Mouse (Mus musculus) thymus, postnatal 25 days (tissue): ENCODE measurements around the gene BC030499.
A peak's percentile ranks its signal among the peaks of the same experiment; 100 is the strongest.

Experiments
- DNase-seq: peaks from one replicate; pipeline ENCODE4 v3.0.0; 2022

BC030499 gene

GRCm38 (mm10) chr11:78290654-78291053 lies at the start of gene BC030499:
BC030499 (plus strand) TSS chr11:78290841.
- DNase-seq: no peak

DNA sequence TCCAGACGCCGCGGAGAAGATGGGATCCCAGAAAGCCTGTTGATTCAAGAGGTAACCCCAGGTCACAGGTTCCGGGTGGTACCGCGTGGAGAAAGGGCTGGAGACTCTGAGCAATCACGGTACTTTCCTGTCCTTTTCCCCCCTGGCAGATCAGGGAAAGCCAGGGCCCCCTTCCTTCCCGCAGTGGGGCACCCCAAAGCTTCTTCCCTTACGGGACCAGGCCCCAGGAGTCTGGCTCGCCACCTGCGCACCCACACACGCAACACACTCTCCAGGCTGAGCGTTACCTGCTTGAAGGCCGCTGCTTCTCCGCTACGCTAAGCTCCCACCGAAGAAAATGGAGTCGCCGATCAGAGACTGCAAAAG lies 45.4 kb upstream of the BC030499 start:
- no peak for DNase-seq

- peak; percentile 88 for DNase-seq
These were observed 44.9 kb upstream of the BC030499 start, which contains the start of the genes Sdf2 and Supt6 for GRCm38 (mm10) chr11:78245627-78246317. Sdf2 (plus strand) TSS chr11:78245746. Supt6 (minus strand) TSS chr11:78245987.

DNA sequence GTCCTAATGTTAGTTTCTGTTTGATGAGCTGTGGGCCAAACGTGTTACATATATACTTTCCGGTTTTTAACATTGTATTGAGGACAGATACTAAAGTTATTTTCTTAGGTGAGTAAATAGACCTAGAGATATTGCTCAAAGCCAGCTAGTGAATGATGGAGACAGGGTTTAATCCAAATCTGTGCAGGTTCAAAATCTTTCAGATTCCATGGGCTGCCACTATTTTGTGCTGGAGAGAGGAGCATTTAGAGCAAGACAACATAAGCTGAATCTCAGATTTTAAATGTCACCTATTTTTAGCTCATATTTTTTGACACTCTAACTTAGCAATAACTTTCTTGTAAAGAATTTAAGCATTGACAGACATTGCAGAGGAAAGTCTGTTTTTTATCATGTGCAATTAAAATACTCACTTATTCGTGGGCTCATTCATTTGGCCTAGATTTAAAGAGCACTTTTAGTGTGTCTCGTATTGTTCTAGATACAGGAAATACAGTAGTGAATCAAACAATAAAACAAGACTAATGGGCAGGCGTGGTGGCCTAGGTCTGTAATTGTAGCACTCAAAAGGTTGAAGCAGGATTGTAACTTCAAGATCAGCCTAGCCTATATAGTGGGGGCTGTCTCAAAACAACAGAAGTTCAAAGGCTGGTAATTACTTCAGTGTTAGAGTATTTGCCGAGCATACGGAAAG lies 44.2 kb upstream of the BC030499 start:
- DNase-seq: no peak

DNA sequence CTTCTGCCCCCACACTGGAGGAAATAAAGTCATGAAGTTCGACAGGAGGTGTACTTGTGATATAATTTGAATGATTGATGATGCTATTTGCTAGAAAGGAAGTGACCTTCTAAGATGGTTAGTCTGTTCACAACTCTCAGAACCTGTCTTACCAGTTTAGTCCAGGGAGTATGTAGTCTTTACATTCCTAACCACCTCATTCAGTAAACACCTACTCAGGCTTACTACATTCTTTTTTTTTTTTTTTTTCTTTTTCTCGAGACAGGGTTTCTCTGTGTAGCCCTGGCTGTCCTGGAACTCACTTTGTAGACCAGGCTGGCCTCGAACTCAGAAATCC lies 43.7 kb upstream of the BC030499 start:
- no peak for DNase-seq

GRCm38 (mm10) chr11:78247727-78248140 lies 42.9 kb upstream of the BC030499 start:
- DNase-seq: no peak

- no peak for DNase-seq
These were observed 34.0 kb upstream of the BC030499 start for GRCm38 (mm10) chr11:78256618-78257017.

GRCm38 (mm10) chr11:78260489-78261258 lies 30.0 kb upstream of the BC030499 start:
- DNase-seq: no peak

DNA sequence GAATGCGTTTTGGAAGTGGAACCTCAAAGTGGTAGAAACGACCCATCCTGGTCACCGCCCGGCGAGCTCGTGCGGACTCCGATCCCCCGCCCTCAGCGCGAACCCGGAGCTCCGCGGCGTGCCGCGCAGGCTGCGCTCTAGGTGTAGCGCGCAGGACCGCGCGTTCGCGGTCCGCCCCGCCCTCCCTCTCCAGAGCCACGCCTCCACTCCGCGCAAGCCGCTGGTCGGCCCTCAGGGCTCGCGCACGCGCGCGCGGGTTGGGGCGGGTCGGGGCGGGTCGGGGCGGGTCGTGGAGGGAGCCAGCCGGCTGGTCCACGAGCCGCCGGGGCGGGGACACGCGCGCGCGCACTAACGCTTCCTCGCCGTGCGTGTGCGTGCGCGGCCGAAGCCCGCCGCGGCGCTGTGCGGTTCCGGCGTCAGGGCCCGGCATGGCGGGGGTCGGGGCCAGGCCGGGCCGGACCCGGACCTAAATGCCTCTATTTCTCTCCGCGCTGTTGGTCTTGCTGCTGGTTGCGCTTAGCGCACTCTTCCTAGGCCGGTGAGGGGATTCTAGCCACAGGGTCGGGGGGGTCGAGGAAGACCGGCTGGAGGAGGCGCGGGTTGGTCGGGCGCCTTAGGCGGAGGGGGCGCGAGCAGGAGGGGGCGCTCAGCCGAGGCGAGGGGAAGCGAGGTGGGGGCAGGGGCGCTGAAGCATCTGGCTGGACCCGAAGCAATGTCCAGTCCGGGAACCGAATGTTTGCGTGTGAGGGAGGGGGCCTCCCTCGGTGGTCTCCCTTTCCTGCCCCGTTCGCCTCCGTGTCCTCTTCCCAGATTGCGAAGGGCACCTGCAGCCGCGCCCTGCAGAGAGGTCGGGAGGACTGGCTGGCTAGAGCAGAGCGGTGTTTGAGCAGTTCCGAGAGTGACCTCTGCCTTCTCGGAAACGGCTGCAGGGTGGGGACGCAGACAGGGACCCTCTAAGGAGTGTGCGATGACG lies 29.0 kb upstream of the BC030499 start, which contains the start of gene 2610507B11Rik:
2610507B11Rik (plus strand) TSS at position 373 of the 973 bp plus-strand sequence.
- peak; percentile 94 for DNase-seq

- peak; percentile 58 for DNase-seq
These were observed 28.1 kb upstream of the BC030499 start for GRCm38 (mm10) chr11:78262550-78262949.

GRCm38 (mm10) chr11:78265571-78265970 lies 25.1 kb upstream of the BC030499 start:
- no peak for DNase-seq

DNA sequence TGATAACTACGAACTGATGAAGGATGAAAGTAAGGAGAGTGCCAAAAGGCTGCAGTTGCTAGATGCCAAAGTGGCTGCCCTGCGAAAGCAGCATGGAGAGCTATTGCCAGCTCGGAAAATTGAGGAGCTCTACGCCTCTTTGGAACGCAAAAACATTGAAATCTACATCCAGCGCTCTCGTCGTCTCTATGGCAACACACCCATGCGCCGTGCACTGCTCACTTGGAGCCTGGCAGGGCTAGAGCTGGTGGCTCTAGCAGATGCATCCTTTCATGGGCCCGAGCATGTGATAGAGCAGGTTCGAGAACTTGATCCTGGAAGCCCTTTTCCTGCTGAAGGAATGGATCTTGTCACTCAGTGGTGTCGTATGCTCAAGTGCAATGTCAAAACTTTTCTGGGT lies 18.7 kb upstream of the BC030499 start:
- no peak for DNase-seq

DNA sequence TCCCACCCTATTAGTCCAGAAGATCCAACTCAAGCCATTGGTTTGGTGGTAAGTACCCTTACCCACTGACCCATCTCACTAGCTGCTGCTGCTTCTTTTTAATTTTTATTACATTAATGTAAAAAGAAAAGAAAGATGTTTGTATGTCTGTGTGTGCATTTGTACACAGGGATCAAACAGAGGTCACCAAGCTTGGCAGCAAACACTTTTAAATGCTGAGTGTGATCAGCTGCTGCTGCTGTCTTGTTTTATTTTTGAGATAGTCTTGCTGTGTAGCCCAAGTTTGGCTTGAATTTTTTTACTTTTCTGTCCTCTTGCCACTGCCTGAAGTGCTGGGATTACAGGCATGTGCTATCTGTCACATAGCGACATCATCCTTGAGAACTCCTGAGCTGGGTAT lies 15.0 kb upstream of the BC030499 start:
- DNase-seq: no peak

DNA sequence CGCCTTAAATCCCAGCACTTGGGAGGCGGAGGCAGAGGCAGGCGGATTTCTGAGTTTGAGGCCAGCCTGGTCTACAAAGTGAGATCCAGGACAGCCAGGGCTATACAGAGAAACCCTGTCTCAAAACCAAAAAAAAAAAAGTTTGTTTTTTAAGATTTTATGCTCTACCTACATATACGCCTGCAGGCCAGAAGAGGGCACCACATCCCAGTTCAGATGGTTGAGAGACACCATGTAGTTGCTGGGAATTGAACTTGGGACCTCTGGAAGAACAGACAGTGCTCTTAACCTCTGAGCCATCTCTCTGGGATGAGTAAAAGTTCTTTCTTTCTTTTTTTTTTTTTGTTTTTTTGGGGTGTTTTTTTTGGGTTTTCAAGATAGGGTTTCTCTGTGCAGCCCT lies 14.5 kb upstream of the BC030499 start:
- peak; percentile 28 for DNase-seq

DNA sequence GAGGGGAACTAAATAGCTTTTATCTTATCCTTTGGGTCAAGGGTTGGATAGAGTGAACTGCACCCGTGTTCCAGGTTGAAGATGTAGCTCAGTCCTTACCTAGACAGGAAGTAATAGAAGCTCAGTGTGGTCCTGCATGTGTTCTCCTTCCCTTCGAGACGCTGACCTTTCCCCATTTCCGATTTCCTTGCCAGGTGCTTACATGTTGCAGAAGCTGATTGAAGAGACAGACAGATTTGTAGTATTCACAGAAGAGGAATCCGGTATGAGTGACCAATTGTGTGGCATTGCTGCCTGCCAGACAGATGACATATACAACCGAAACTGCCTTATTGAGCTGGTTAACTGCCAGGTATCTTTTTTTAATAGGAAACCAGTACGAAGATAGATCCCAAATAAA lies 11.8 kb upstream of the BC030499 start:
- no peak for DNase-seq

GRCm38 (mm10) chr11:78279586-78279985 lies 11.1 kb upstream of the BC030499 start:
- DNase-seq: no peak

GRCm38 (mm10) chr11:78289146-78289763 lies 1.4 kb upstream of the BC030499 start:
- DNase-seq: no peak

DNA sequence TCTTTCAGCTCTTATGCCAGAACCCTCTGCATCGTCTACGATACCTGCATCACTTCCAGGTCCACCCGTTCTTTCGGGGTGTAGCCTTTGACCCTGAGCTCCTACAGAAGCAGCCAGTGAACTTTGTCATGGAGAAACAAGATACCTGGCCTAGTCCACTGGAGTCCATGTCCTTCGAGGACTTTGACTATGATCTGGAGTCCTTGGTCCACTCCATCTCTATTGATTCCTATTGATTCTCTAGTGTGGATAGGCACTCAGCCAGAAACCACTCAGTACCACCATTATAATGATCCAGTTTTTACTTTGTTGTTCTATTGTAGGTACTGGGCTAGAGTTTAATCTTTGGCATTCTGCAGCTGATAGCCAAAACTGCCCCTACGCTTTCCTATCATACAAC lies 3.9 kb downstream of the BC030499 start:
- no peak for DNase-seq

GRCm38 (mm10) chr11:78300917-78301316 lies 10.3 kb downstream of the BC030499 start:
- DNase-seq: no peak

- DNase-seq: peak; percentile 92
These were observed 10.9 kb downstream of the BC030499 start, which contains the start of gene Spag5 for GRCm38 (mm10) chr11:78301357-78302084. Spag5 (plus strand) TSS chr11:78301529.

DNA sequence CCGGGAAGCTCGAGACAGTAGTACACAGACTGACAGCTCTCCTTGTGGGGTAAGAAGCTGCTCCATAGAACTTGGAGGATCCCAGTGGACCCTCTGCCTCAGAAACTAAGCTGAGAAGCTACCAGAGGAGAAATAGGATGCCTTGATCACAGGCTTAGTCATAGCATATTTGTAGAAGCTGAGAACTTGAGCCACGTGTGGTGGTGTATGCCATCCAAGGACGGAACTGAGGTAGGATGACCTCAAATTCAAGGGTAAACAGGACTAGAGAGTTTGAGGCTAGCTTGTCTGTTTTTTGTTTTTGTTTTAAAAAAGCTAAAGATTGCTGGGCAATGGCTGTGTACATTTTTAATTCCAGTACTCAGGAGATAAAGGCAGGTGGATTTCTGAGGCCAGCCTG lies 14.6 kb downstream of the BC030499 start:
- no peak for DNase-seq
